21 mouse cellular contexts compared by ENCODE assay signal in genomic region chr4:154627419-154628142, GRCm38 (mm10). TPM values are rescaled to one million over a fixed set of nuclear protein-coding genes. Genes with fewer than 3 reads are reported as not detected.
DNase-seq lines count a peak whose midpoint lies in the region; ATAC-seq and TF ChIP-seq lines count a peak whose summit lies in the region.
"Had no signal": no experiment of that assay in that cellular context is flagged by ENCODE, and none has a peak within 500 bp of the region (broad histone marks: within the 10 kb centered on the region; RNA-seq: fewer than 3 reads in every experiment).

No protein-coding gene starts in this region.

- no peak overlapping the region for H3K27ac ChIP-seq in heart, embryonic 12.5 days (ENCODE audit: poor library complexity, severe bottlenecking)
- H3K27ac ChIP-seq in layer of hippocampus, adult 2 months = 0 out of 2 replicates have a peak overlapping the region, but pooled peaks have one; percentile 14
- H3K27ac ChIP-seq in forebrain, embryonic 15.5 days (replicated peaks) = peak overlapping the region; percentile 46
- no peak overlapping the region for H3K27ac ChIP-seq in limb, embryonic 13.5 days
- H3K27ac ChIP-seq: embryonic facial prominence, embryonic 15.5 days; gastrocnemius, adult 2 months; liver, embryonic 15.5 days had no signal

- no peak for ATAC-seq in heart, embryonic 12.5 days (ENCODE audit: insufficient number of reproducible peaks, low FRiP score)
- ATAC-seq in forebrain, embryonic 15.5 days (replicated peaks) = no peak
- ATAC-seq in limb, embryonic 13.5 days (ENCODE audit: low FRiP score, low read depth) = no peak

- H3K9me3 ChIP-seq in heart, embryonic 12.5 days (replicated peaks) = no peaks in the 10 kb centered on the region
- H3K9me3 ChIP-seq in forebrain, embryonic 15.5 days = no peaks in the 10 kb centered on the region
- no peaks in the 10 kb centered on the region for H3K9me3 ChIP-seq in limb, embryonic 13.5 days
- H3K9me3 ChIP-seq: embryonic facial prominence, embryonic 15.5 days; liver, embryonic 15.5 days had no signal

- no peak for TF ChIP-seq CTCF in layer of hippocampus, adult 2 months (conservative IDR thresholded peaks at IDR 0.05)

- no peak for DNase-seq in heart, postnatal 36 days
- DNase-seq in layer of hippocampus, adult 2 months (ENCODE audit: low spot score in 2 of 2) = no peak
- no peak for DNase-seq in layer of hippocampus, postnatal 14 days (ENCODE audit: low spot score in 2 of 2)
- DNase-seq in cerebellum, postnatal 25 days = no peak
- no peak for DNase-seq in right cerebral cortex, postnatal 10 days (ENCODE audit: low spot score in 2 of 2)
- DNase-seq: adrenal gland, postnatal 10 days; B cell, adult 2 months; cerebellum, adult 18-20 months; gastrocnemius, adult 2 months; lung, postnatal 14 days; thymus, postnatal 36 days had no signal

- H3K27me3 ChIP-seq in heart, embryonic 12.5 days (replicated peaks) = peaks cover 35% of the 10 kb centered on the region
- no peaks in the 10 kb centered on the region for H3K27me3 ChIP-seq in forebrain, embryonic 15.5 days
- 0 out of 2 replicates have a peak, but pooled peaks cover 9% of the 10 kb centered on the region for H3K27me3 ChIP-seq in limb, embryonic 13.5 days

- intact Hi-C loops in heart, postnatal 36 days (cut with DNase I) = no loop called here

- H3K4me3 ChIP-seq in heart, embryonic 12.5 days = no peak overlapping the region
- H3K4me3 ChIP-seq in layer of hippocampus, adult 2 months = no peak overlapping the region
- H3K4me3 ChIP-seq in forebrain, embryonic 15.5 days = no peak overlapping the region
- no peak overlapping the region for H3K4me3 ChIP-seq in limb, embryonic 13.5 days
- H3K4me3 ChIP-seq: embryonic facial prominence, embryonic 15.5 days; gastrocnemius, adult 2 months; liver, embryonic 15.5 days had no signal

- H3K4me2 ChIP-seq in heart, embryonic 12.5 days = no peak overlapping the region
- H3K4me2 ChIP-seq in forebrain, embryonic 15.5 days (replicated peaks) = no peak overlapping the region
- H3K4me2 ChIP-seq in limb, embryonic 13.5 days (replicated peaks) = peak overlapping the region; percentile 30
- H3K4me2 ChIP-seq: embryonic facial prominence, embryonic 15.5 days; liver, embryonic 15.5 days had no signal

- 80% methylated on average over 5 of the region's 5 CpGs for WGBS in heart, embryonic 12.5 days
- 70% methylated on average over 5 of the region's 5 CpGs for WGBS in forebrain, embryonic 15.5 days
- 71% methylated on average over 5 of the region's 5 CpGs for WGBS in limb, embryonic 13.5 days

- H3K4me1 ChIP-seq in heart, embryonic 12.5 days (replicated peaks) = peaks cover 81% of the 10 kb centered on the region
- H3K4me1 ChIP-seq in forebrain, embryonic 15.5 days = peaks cover 60% of the 10 kb centered on the region
- H3K4me1 ChIP-seq in limb, embryonic 13.5 days = peaks cover 89% of the 10 kb centered on the region

- H3K9ac ChIP-seq in heart, embryonic 12.5 days = 0 out of 2 replicates have a peak overlapping the region, but pooled peaks have one; percentile 12
- no peak overlapping the region for H3K9ac ChIP-seq in forebrain, embryonic 15.5 days (replicated peaks)
- H3K9ac ChIP-seq in limb, embryonic 13.5 days = 0 out of 2 replicates have a peak overlapping the region, but pooled peaks have one; percentile 43
- H3K9ac ChIP-seq: embryonic facial prominence, embryonic 15.5 days; liver, embryonic 15.5 days had no signal

- no peaks in the 10 kb centered on the region for H3K36me3 ChIP-seq in heart, embryonic 12.5 days
- no peaks in the 10 kb centered on the region for H3K36me3 ChIP-seq in forebrain, embryonic 15.5 days
- no peaks in the 10 kb centered on the region for H3K36me3 ChIP-seq in limb, embryonic 13.5 days
- H3K36me3 ChIP-seq: embryonic facial prominence, embryonic 15.5 days; liver, embryonic 15.5 days had no signal

RNA-seq across cellular contexts. Expression of gene Prdm16, which starts 9.1 kb away (rescaled TPM):
- 21.8 and 23.0 TPM in 2 replicates for polyA plus RNA-seq in heart, embryonic 12.5 days (2016; fragmentation: Nextera tagmentation; extraction: Ambion mirVana)
- 10 to 100 TPM; 11.7 to 13.8 TPM for total RNA-seq in heart, postnatal 36 days (2021)
- total RNA-seq in layer of hippocampus, adult 2 months (2021) = 10 to 100 TPM; 10.8 to 11.5 TPM
- total RNA-seq in layer of hippocampus, postnatal 14 days (2021) = 10 to 100 TPM; 12.0 to 15.3 TPM
- 32.7 and 33.5 TPM in 2 replicates for polyA plus RNA-seq in forebrain, embryonic 15.5 days (2015; fragmentation: Nextera tagmentation; extraction: Ambion mirVana)
- 58.8 and 64.5 TPM in 2 replicates for polyA plus RNA-seq in limb, embryonic 13.5 days (2015; fragmentation: Nextera tagmentation; extraction: Ambion mirVana)

RNA-seq across cellular contexts. Expression of gene Actrt2, which starts 40.1 kb away (rescaled TPM):
- polyA plus RNA-seq in heart, embryonic 12.5 days (2016; fragmentation: Nextera tagmentation; extraction: Ambion mirVana) = not detected in 2 replicates
- not detected for total RNA-seq in heart, postnatal 36 days (2021)
- not detected for total RNA-seq in layer of hippocampus, adult 2 months (2021)
- not detected for total RNA-seq in layer of hippocampus, postnatal 14 days (2021)
- not detected in 2 replicates for polyA plus RNA-seq in forebrain, embryonic 15.5 days (2015; fragmentation: Nextera tagmentation; extraction: Ambion mirVana)
- polyA plus RNA-seq in limb, embryonic 13.5 days (2015; fragmentation: Nextera tagmentation; extraction: Ambion mirVana) = not detected in 2 replicates
- total RNA-seq: adrenal gland, postnatal 10 days; gastrocnemius, adult 2 months; granulocyte monocyte progenitor cell, adult 5-6 weeks; layer of hippocampus, adult 18-20 months had no signal
- polyA plus RNA-seq: embryonic facial prominence, embryonic 15.5 days; heart, embryonic 14.5 days; kidney, embryonic 16.5 days; liver, embryonic 15.5 days; neural tube, embryonic 14.5 days had no signal

Comparison
In these comparisons a context has a peak if more than half of its experiments do, and no peak if none do; other contexts are left out.
1. H3K27ac ChIP-seq: peak in layer of hippocampus, adult 2 months (single experiment) and forebrain, embryonic 15.5 days (single experiment); none in heart, embryonic 12.5 days (single experiment) and limb, embryonic 13.5 days (single experiment).